Mouse (Mus musculus) lung, postnatal 0 days (tissue): Measurements from ENCODE around the gene Mylip.

ENCODE experiments used
- CTCF ChIP-seq: IDR thresholded peaks from 2 replicates; pipeline ENCODE4 v1.5.1; 2016; ENCODE audit warnings: antibody characterized with exemption, mild to moderate bottlenecking
- EP300 ChIP-seq: IDR thresholded peaks from 2 replicates; pipeline ENCODE4 v1.6.1; 2016; ENCODE audit warnings: antibody characterized with exemption, mild to moderate bottlenecking, control low read depth

GRCm38 (mm10) chr13:45461370-45461958, 71.9 kb downstream of the Mylip start:
- no peak for TF ChIP-seq CTCF
- TF ChIP-seq EP300 = no peak
